Mouse (Mus musculus): ENCODE data around the gene Pnpla5.

GRCm38 (mm10) chr15:84131096-84131786 lies 8.3 kb upstream of the Pnpla5 start:
- TF ChIP-seq CTCF (IDR thresholded peaks at IDR 0.05; ENCODE audit: low read depth) = no peak
- TF ChIP-seq EP300 (IDR thresholded peaks at IDR 0.05; ENCODE audit: low read depth) = no peak
